Mouse (Mus musculus) heart, postnatal 25 days (tissue): ENCODE data around the gene Syt15. TPM values are rescaled to one million over a fixed set of nuclear protein-coding genes. Genes with fewer than 3 reads are reported as not detected.

Experiments
- DNase-seq: peaks from one replicate; pipeline ENCODE4 v3.0.0; 2022; ENCODE audit warnings: low spot score
- intact Hi-C: fragments of 180-260 bp; cut with DNase I; formaldehyde crosslinking; loops from one replicate; pipeline ENCODE4 v1.15.1; 2025
- total RNA-seq, 2 experiments: library from RNA; stranded (reverse); gene quantifications; 2 replicates each; pipeline ENCODE4 v1.2.3; 2021

Gene Syt15
- under 1 TPM; 0.70 to 0.75 TPM for total RNA-seq

- intact Hi-C loops = no loop called here
- DNase-seq = no peak
Observed at GRCm38 (mm10) chr14:34219295-34219694, at the start of gene Syt15. Syt15 (plus strand) TSS chr14:34219595.

- no peak for DNase-seq
- intact Hi-C loops = no loop called here
Observed at GRCm38 (mm10) chr14:34171107-34171506, 48.3 kb upstream of the Syt15 start.

- intact Hi-C loops = no loop called here
- no peak for DNase-seq
Observed at GRCm38 (mm10) chr14:34179351-34179750, 40.0 kb upstream of the Syt15 start.

DNA sequence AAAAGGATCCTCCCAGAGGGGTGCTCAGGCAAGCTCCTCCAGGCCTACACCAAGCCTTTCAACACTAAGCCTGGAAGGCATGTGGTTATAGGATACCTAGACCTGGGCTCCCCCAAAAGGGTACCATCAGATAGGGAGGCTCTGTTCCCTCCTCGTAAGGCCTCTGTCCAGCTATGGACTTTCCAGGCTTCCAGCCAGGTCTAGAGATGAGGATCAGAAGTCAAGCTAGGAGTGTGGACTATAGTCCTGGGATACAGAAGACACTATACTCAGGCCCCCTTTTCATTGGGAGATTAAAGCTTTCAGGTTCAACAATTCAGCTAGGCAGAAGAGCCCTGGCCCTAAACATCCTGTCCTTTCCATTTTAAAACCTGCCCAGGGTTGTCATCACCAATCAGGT, 36.3 kb upstream of the Syt15 start:
- intact Hi-C loops = no loop called here
- no peak for DNase-seq

GRCm38 (mm10) chr14:34188629-34189028, 30.8 kb upstream of the Syt15 start:
- intact Hi-C loops = no loop called here
- no peak for DNase-seq

DNA sequence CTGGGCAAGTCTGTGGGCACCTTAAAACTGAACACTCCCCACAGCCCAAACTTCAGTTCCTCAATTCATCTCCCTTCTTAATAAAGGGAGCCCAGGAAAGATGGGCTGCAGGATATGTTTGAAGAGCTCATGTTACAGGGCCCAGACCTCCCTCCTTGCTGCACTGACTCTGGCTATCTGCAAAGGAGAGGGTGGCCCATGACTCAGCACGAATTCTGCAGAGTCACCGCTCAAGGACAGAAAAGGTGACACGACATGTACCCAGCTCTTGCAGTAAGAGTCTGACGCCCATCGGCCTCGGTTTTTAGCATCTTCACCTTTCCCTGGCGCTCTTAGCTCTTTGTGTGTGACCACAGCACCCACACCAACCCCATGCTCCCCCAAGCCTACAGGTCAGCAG, 29.0 kb upstream of the Syt15 start:
- no peak for DNase-seq
- intact Hi-C loops = no loop called here

DNA sequence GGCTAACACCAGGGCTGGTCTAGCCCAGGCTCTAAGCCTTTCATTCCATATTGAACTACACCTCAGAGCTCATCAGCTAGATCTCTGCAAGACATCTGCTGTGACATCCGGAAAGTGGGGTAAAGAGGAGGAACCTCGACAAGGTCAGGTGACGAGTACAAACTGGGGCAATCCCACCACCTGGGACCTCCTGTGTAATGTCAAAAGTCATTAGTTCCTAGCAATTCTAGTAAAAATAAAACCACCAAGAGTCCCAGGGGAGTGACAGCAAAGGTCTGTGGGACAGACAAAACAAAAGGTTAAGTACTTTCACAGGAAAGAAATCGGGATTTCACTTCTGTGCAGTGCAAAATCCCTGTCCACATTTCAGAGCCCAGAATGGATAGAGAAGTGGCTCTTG, 25.5 kb upstream of the Syt15 start:
- DNase-seq = no peak
- intact Hi-C loops = no loop called here

- intact Hi-C loops = no loop called here
- no peak for DNase-seq
Observed at GRCm38 (mm10) chr14:34195466-34195865, 23.9 kb upstream of the Syt15 start.

DNA sequence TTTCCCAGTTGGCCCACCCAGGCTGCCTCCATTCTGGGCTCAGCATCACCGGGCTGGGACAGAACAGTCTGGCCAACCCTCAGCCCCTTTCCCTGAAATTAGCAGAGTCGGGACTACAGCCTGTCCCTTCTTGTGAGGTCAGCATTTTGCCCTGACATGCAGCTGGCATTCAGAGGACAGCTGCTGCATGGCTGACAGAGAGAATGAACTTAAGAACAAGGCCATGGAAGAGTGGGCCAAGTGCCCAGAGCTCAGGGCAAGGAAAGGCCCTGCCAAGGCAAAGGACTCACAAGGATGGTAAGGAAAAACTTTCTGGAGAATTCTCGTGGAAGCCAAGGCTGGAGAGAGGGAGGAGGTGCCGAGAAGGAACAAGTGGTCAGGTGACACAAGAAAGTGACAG, 22.7 kb upstream of the Syt15 start:
- no peak for DNase-seq
- intact Hi-C loops = no loop called here

GRCm38 (mm10) chr14:34200738-34201230, 18.6 kb upstream of the Syt15 start:
- intact Hi-C loops = no loop called here
- DNase-seq = no peak

DNA sequence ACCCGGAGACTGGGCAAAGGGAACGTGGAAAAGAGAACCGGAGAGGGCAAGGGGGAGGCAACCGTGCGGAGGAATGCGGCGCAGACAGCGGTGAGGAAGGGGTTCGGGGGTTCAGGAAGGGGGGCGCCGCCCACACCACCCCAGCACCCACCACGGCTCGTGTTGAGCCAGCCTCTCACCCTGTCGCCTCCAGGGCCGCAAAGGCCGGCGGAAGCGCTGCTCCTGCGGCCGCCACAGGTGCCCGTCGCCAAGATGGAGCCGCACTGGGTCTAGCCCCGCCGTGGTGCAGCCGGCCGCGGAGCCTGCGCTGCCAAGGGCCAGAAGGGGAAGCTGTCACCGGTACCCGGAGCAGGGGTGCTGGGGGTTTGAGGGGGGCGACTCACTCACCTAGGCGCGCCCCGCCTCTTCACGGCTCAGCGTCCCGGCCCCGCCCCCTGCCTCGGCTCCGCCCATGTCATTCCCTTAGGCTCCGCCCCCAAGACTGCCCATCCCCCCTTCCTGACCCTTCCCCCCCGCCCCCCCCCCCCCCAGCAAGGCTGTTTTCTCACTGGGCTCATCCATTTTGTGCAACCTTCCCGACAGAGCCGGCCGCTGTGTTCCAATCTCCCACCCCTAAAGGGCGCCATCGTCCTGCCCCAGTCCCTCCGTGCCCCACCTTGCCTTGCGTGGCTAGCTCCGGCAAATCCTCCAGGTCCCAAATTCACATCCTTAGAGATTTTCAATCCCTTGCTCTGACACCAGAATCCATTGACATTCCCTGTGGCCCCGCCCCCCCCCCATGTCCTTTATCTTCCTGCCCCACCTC, 18.0 kb upstream of the Syt15 start, which contains the start of gene Gprin2:
Gprin2 (minus strand) TSS at position 423 of the 805 bp plus-strand sequence.
- intact Hi-C loops = no loop called here
- DNase-seq = no peak

DNA sequence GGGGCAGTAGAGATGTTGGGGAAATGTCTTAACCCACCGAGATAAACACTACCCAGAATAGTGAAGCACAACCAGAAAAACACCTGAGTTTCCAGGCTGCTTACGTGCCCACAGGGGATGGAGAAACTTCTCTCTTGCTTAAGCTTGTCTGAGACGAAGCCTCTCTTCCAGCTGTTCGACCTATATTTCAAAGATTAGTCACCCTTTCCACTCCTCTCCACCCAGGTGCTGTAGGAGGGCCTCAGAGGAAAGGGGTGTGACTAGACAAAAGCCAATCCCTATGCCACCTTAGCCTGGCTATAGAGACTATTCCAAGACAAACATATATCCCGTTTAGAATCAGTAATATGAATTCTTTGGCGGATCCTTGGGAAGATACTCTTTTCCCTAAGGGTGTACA, 11.4 kb upstream of the Syt15 start:
- intact Hi-C loops = loop anchor here (1.0 to 5.0 kb wide), 2 partner anchors 128 to 251 kb away; no protein-coding TSS in a partner anchor
- no peak for DNase-seq

DNA sequence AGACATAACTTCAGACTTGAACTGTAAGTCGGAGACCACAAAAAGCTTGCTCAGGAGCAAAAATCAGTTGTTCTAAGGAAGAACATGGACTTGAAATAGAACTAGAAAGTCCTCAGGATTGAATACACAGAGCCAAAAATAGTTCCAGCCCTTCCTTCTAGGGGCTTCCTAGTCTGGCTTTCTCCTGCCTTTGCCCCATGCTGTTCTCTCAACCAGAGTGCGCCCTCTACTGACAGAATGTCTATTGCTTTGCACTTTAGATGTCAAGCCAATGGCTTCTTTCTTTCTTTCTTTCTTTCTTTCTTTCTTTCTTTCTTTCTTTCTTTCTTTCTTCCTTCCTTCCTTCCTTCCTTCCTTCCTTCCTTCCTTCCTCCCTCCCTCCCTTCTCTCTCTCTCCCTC, 10.7 kb upstream of the Syt15 start:
- no peak for DNase-seq
- intact Hi-C loops = loop anchor here (1.0 to 5.0 kb wide), 2 partner anchors 128 to 251 kb away; no protein-coding TSS in a partner anchor

GRCm38 (mm10) chr14:34209080-34209479, 10.3 kb upstream of the Syt15 start:
- intact Hi-C loops = loop anchor here (5.0 kb wide), 1 partner anchor 252 kb away; no protein-coding TSS in a partner anchor
- no peak for DNase-seq

DNA sequence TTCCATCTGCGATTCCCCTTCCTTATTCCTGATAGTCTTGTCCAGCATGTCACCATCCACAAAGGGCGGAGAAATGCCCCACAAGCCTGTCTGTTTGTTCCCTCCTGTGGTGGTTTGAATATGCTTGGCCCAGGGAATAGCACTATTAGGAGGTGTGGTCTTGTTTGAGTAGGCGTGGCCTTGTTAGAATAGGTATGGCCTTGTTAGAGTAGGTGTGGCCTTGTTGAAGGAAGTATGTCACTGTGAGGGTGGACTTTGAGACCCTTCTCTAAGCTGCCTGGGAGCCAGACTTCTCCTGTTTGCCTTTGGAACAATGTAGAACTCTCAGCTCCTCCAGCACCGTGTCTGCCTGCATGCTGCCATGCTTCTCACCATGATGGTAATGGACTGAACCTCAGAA, 9.5 kb upstream of the Syt15 start:
- DNase-seq = no peak
- intact Hi-C loops = loop anchor here (5.0 kb wide), 1 partner anchor 253 kb away; no protein-coding TSS in a partner anchor

DNA sequence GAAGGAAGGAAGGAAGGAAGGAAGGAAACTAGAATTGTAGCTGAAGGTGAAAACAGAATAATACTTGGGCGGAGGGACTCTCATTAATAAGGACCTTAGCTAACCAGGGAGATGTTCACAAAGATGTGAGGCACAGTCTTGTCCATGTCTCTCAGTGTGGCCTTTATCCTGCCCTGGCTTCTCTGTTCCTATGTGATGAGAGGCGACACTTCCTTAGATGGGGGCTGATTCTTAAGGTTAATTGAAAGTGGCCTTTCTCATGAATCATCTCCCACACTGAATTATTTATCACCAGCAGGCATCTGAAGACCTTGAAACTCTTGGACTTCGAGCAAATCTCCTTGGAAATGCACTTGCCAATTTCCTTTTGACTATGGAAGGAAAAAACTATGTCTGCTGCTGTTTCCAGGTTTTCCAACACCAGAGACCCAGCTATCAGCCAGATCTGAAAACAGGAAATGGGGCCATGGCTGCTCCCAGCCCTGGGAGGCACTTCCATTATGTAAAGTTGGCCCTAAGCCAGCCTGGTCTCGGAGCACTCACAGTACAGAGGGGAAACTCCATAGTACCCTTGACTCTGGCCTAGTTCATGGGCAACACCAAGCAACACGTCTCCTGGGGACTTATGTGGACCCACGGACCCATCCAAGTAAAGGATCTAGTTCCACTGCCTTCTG, 3.8 kb upstream of the Syt15 start:
- no peak for DNase-seq
- intact Hi-C loops = no loop called here

DNA sequence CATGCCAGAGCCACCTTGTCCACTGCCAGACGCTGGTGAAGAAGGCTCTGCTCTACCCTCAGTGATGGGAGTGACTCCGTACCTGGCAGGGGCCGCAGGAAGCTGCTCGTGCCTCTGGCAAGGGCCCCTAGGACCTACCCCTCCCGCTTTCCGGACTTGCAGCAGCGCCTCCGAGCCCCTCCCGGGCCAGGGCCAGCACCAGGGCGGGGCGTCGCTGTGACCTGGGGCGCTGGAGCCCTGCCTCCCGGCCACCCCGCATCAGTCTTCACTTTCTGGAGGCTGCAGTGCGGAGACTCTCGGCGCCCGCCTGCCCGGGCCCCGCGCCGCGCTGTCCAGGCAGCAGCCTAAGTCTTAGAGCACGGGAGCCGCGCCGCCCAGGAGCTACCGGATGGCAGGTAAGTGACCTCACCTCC, 397 bp downstream of the Syt15 start:
- no peak for DNase-seq
- intact Hi-C loops = no loop called here

GRCm38 (mm10) chr14:34220426-34220825, 1.0 kb downstream of the Syt15 start:
- DNase-seq = no peak
- intact Hi-C loops = no loop called here

GRCm38 (mm10) chr14:34221416-34222077, 2.2 kb downstream of the Syt15 start:
- DNase-seq = no peak
- intact Hi-C loops = no loop called here

- no peak for DNase-seq
- intact Hi-C loops = no loop called here
Observed at GRCm38 (mm10) chr14:34223362-34223898, 4.0 kb downstream of the Syt15 start.
